Mouse (Mus musculus): Measurements from ENCODE around the gene Hrasls.

GRCm38 (mm10) chr16:29201146-29201545 is 8.3 kb upstream of the Hrasls start:
- TF ChIP-seq POLR2A (IDR thresholded peaks at IDR 0.05; ENCODE audit: borderline replicate concordance, extremely low read depth, insufficient read depth, insufficient read length, poor library complexity, severe bottlenecking) = no peak
- TF ChIP-seq CTCF (IDR thresholded peaks at IDR 0.05; ENCODE audit: borderline replicate concordance, extremely low read depth, insufficient read depth, insufficient read length) = no peak

Measured in brain, embryonic 14.5 days (tissue).